12 mouse cellular contexts compared by ENCODE assay signal in the genomic region with DNA sequence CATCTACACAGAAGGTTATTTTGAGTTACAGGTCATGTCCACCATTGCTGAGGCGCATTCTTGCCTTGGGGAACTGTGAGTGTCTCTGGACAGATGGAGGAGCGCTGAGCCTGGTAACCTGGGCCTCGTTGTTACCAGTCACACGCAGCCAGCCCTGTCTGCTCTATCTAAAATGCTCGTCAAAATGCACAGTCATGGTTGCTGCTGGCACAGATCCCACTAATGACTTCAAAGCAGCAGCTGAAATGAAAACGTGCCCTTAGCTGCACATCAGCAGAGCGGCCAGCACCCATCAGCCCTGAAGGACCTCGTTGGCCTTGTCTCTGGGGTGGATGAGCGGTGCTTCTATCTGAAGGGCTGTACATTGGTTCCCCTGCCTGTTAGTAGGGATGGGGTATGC.
A peak's percentile ranks its signal among the peaks of the same experiment; 100 is the strongest.
DNase-seq lines count a peak whose midpoint lies in the region; ATAC-seq and TF ChIP-seq lines count a peak whose summit lies in the region.
"Had no signal": no experiment of that assay in that cellular context is flagged by ENCODE, and none has a peak within 500 bp of the region (broad histone marks: within the 10 kb centered on the region; RNA-seq: fewer than 3 reads in every experiment).

No protein-coding gene starts in this region.

- WGBS in lung, embryonic 14.5 days: 68% methylated on average over 9 of the region's 9 CpGs

- no peaks in the 10 kb centered on the region for H3K36me3 ChIP-seq in lung, embryonic 14.5 days (ENCODE audit: insufficient read depth)
- H3K36me3 ChIP-seq in megakaryocyte, embryonic 14.5 days (replicated peaks; ENCODE audit: low read length): no peaks in the 10 kb centered on the region
- H3K36me3 ChIP-seq: G1E; hindbrain, embryonic 15.5 days had no signal

- no peak for ATAC-seq in lung, embryonic 14.5 days (ENCODE audit: insufficient read depth)
- ATAC-seq in CD4-positive, CD25-positive, alpha-beta regulatory T cell, adult 4 months: no peak

- peak; percentile 32 to 41 for DNase-seq in cerebellum, adult 18-20 months
- no peak for DNase-seq in cerebellum, adult 9-10 months
- DNase-seq in lung, embryonic 14.5 days: peak; percentile 38
- DNase-seq in lung, postnatal 10 days: no peak
- DNase-seq in adrenal gland, postnatal 10 days: peak; percentile 42
- DNase-seq in thymus, postnatal 0 days (ENCODE audit: low spot score): no peak
- DNase-seq: gastrocnemius, postnatal 36 days; lung, adult 18-20 months had no signal

- H3K4me2 ChIP-seq in lung, embryonic 14.5 days: no peak overlapping the region
- H3K4me2 ChIP-seq: hindbrain, embryonic 15.5 days had no signal

- no peak for TF ChIP-seq CTCF in lung, embryonic 14.5 days (IDR thresholded peaks at IDR 0.05; ENCODE audit: low read depth)

- H3K9ac ChIP-seq in lung, embryonic 14.5 days: no peak overlapping the region
- H3K9ac ChIP-seq: hindbrain, embryonic 15.5 days had no signal

- H3K9me3 ChIP-seq in lung, embryonic 14.5 days (ENCODE audit: low read depth, low read length): no peaks in the 10 kb centered on the region
- peaks cover 18% of the 10 kb centered on the region for H3K9me3 ChIP-seq in megakaryocyte, embryonic 14.5 days
- H3K9me3 ChIP-seq: hindbrain, embryonic 15.5 days had no signal

- H3K4me3 ChIP-seq in lung, embryonic 14.5 days (ENCODE audit: low read depth, low read length): no peak overlapping the region
- H3K4me3 ChIP-seq in megakaryocyte, embryonic 14.5 days (replicated peaks): peak overlapping the region; percentile 57
- H3K4me3 ChIP-seq: hindbrain, embryonic 15.5 days had no signal

- H3K4me1 ChIP-seq in lung, embryonic 14.5 days (ENCODE audit: insufficient read depth): no peaks in the 10 kb centered on the region
- peaks cover 15% of the 10 kb centered on the region for H3K4me1 ChIP-seq in megakaryocyte, embryonic 14.5 days
- H3K4me1 ChIP-seq: hindbrain, embryonic 15.5 days had no signal

- H3K27ac ChIP-seq in lung, embryonic 14.5 days (ENCODE audit: low read depth): no peak overlapping the region
- H3K27ac ChIP-seq: hindbrain, embryonic 15.5 days had no signal

- no peaks in the 10 kb centered on the region for H3K27me3 ChIP-seq in lung, embryonic 14.5 days (ENCODE audit: insufficient read depth, low read length)
- peaks cover 20% of the 10 kb centered on the region for H3K27me3 ChIP-seq in megakaryocyte, embryonic 14.5 days (replicated peaks)
- H3K27me3 ChIP-seq: hindbrain, embryonic 15.5 days had no signal

Comparison
In these comparisons a context has a peak if more than half of its experiments do, and no peak if none do; other contexts are left out.
1. DNase-seq: peak in cerebellum, adult 18-20 months (2 of 2), lung, embryonic 14.5 days (single experiment) and adrenal gland, postnatal 10 days (single experiment); none in cerebellum, adult 9-10 months (single experiment), lung, postnatal 10 days (single experiment) and thymus, postnatal 0 days (single experiment).